Mouse (Mus musculus) gastrocnemius, adult 2 months (tissue): ENCODE data around the gene Naa80. TPM values are rescaled to one million over a fixed set of nuclear protein-coding genes. Genes with fewer than 3 reads are reported as not detected.

Experiments used
- DNase-seq: peaks from one replicate; pipeline ENCODE4 v3.0.0; 2022
- H3K27ac ChIP-seq: fragments of 200-600 bp; 2 replicates; pipeline ENCODE4 v1.8.1; 2022; ENCODE audit warnings: mild to moderate bottlenecking
- H3K4me3 ChIP-seq: fragments of 200-600 bp; 2 replicates; pipeline ENCODE4 v1.8.1; 2022; ENCODE audit warnings: mild to moderate bottlenecking, moderate library complexity
- CTCF ChIP-seq: fragments of 200-600 bp; IDR thresholded peaks from 2 replicates; pipeline ENCODE4 v1.8.1; 2022; ENCODE audit warnings: antibody characterized with exemption, mild to moderate bottlenecking, moderate library complexity
- intact Hi-C: fragments of 180-260 bp; cut with DNase I; formaldehyde crosslinking; loops from one replicate; pipeline ENCODE4 v1.15.1; 2025
- total RNA-seq, 2 experiments: library from RNA; stranded (reverse); gene quantifications; 2 replicates each; pipeline ENCODE4 v1.2.3; 2021

The Naa80 gene
- total RNA-seq, 2 experiments from 2014 or later = 11.8 to 14.7 TPM

DNA sequence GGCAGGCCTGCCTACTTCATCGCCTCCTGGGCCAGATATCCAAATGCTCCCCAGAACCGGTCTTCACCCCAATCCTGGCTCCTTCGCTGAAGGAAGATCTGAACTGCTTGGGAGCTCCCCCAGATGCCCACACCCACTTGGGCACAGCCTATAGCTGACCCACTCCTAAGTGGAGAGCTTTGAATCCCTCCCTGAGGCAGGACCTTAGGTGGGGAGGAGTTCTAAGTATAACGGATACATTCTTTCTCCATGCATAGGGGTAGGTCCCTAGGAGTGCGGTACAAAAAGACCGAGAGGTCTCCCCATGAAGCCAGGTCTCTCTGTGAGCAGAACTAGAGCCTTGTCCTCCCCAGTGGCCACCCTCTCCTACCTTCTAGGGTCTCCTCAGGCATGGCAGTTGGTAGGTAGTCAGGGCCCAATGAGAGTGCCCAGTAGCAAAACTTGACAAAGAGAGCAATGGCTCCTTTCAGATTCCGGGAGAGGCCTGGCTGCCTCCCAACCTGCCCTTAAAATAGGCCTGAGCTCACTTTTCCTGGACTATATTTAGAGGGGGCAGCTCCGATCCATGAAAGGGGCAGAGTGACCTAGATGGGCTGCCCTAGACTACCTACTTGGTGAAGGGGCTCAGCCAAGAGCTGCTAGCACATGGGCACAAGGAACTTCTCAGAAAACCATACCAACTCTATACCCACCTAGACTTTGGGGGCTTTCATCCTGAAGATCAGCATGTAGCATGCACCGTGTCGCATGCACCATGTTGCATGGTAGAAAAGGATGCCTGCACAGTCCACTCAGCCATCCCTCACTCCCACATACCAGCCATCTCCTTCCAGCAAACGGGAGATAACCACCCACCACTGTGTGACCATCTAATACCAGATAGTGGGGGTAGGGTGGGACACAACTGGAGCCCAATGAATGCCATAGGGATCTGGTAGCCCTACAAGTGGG is 18.2 kb downstream of the Naa80 start:
- Histone ChIP-seq H3K27ac (peak overlapping the region; percentile 96), H3K4me3 (peak overlapping the region; percentile 80)
- no peak for TF ChIP-seq CTCF
- intact Hi-C loops = no loop called here
- DNase-seq = peak; percentile 91

GRCm38 (mm10) chr9:107598385-107598784 is 19.7 kb downstream of the Naa80 start:
- H3K4me3 ChIP-seq = 0 out of 2 replicates have a peak overlapping the region, but pooled peaks have one; percentile 24
- peak overlapping the region; percentile 96 for H3K27ac ChIP-seq
- intact Hi-C loops = no loop called here
- TF ChIP-seq CTCF = no peak
- DNase-seq = no peak

GRCm38 (mm10) chr9:107599433-107599832 is 20.7 kb downstream of the Naa80 start:
- Histone ChIP-seq H3K27ac (peak overlapping the region; percentile 96), H3K4me3 (peak overlapping the region; percentile 40)
- no peak for TF ChIP-seq CTCF
- intact Hi-C loops = no loop called here
- no peak for DNase-seq

DNA sequence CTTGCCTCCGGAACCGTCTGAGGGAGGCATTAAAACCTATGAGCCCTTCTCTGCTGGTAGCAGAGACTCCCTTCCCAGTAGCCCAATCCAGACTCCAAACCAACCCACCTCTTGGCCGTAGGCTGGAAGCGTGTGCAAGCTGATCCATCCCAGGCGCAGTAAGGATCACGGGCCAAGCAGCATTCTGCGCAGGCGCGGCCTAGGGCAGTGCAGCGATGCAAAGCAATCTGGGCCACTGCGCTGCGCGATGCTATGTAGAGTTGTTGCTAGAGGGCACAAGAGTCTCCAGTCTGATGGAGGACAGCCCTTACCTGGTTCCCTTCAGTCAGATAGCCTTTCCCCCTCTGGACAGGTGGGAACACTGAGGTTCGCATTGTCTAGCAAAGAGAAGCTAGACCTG is 21.2 kb downstream of the Naa80 start:
- intact Hi-C loops = no loop called here
- TF ChIP-seq CTCF = no peak

GRCm38 (mm10) chr9:107600745-107601144 is 22.1 kb downstream of the Naa80 start:
- no peak for DNase-seq
- peak; percentile 47; the same call in 1 of the 2 replicates for TF ChIP-seq CTCF

More for the DNA sequence above, 21.2 kb downstream of the Naa80 start:
- DNase-seq = peak; percentile 73
- peak overlapping the region; percentile 96 for H3K27ac ChIP-seq
- H3K4me3 ChIP-seq = peak overlapping the region; percentile 40

DNA sequence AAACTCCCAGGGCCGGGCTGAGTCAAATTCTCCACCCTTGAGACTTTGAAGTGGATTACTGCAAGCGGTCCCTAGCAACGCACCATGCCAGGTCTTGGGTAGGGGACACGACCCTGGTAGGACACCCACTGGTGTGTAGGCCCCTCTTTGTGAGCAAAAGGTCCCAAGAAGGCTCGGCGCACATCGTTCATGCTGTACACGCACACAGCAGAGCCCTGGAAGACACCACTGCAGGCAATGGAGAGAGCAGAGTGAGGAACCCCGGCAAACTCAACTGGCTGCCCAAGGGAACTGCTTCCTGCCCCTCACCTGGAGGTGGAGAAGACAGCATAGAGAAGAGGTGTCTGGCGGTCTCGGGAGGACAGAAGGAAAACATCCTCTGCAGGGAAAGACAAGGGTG is 22.6 kb downstream of the Naa80 start:
- H3K27ac ChIP-seq = peak overlapping the region; percentile 73; the same call in 1 of the 2 replicates
- intact Hi-C loops = no loop called here
- H3K4me3 ChIP-seq = no peak overlapping the region
- TF ChIP-seq CTCF = no peak
- no peak for DNase-seq

More at GRCm38 (mm10) chr9:107600745-107601144, 22.1 kb downstream of the Naa80 start:
- intact Hi-C loops = no loop called here
- Histone ChIP-seq H3K27ac (no peak overlapping the region), H3K4me3 (no peak overlapping the region)

DNA sequence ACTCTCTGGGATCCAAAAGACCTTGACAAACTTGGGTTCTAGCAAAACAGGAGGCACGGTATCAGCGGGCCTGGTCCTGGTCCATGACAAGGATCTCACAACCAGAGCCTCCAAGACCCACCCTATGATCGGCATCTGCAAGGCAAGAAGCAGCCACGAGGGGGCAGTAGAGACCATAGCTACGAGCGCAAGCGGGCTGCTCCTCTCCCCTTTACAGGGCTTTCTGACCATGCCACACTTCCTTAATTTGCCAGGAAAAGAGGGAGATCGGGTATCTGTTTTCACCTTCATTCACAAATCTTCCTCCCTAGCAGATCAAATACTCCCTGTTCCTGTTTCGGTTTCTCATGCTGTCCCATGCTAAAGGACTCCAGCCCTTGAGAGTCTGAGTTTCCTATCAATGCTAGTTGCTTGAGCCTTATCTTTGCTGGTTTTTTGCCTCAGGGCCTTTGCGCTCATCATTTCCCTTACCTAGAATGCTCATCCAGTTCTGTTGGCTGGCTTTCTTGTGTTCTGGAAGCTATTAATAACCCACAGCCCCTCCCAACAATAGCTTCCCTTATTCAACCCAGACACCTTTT is 23.5 kb downstream of the Naa80 start:
- peak; percentile 95 for DNase-seq
- Histone ChIP-seq H3K4me3 (peak overlapping the region; percentile 47), H3K27ac (peak overlapping the region; percentile 73)
- intact Hi-C loops = loop anchor here (1.0 kb wide), 2 partner anchors 42 to 73 kb away; no protein-coding TSS in a partner anchor
- no peak; the same call in 1 of the 2 replicates for TF ChIP-seq CTCF

GRCm38 (mm10) chr9:107603251-107603650 is 24.6 kb downstream of the Naa80 start:
- Histone ChIP-seq H3K4me3 (no peak overlapping the region), H3K27ac (peak overlapping the region; percentile 73; the same call in 1 of the 2 replicates)
- no peak for DNase-seq
- no peak for TF ChIP-seq CTCF
- intact Hi-C loops = no loop called here

- H3K27ac ChIP-seq = peak overlapping the region; percentile 99
- intact Hi-C loops = no loop called here
- DNase-seq = peak; percentile 67
- H3K4me3 ChIP-seq = peak overlapping the region; percentile 76
- no peak for TF ChIP-seq CTCF
These were observed 26.5 kb downstream of the Naa80 start for GRCm38 (mm10) chr9:107605041-107605661.

GRCm38 (mm10) chr9:107606591-107606990 is 27.9 kb downstream of the Naa80 start:
- TF ChIP-seq CTCF = no peak
- H3K27ac ChIP-seq = peak overlapping the region; percentile 99
- H3K4me3 ChIP-seq = peak overlapping the region; percentile 76
- intact Hi-C loops = no loop called here
- DNase-seq = peak; percentile 79

GRCm38 (mm10) chr9:107607036-107607435 is 28.3 kb downstream of the Naa80 start:
- no peak for DNase-seq
- intact Hi-C loops = no loop called here
- Histone ChIP-seq H3K27ac (peak overlapping the region; percentile 99), H3K4me3 (peak overlapping the region; percentile 76)
- no peak for TF ChIP-seq CTCF

GRCm38 (mm10) chr9:107607653-107608245 is 29.1 kb downstream of the Naa80 start:
- Histone ChIP-seq H3K27ac (peak overlapping the region; percentile 99), H3K4me3 (peak overlapping the region; percentile 76)
- no peak for TF ChIP-seq CTCF
- intact Hi-C loops = no loop called here
- no peak for DNase-seq
